Mouse (Mus musculus) forebrain, embryonic 14.5 days (tissue): ENCODE measurements at regions not wholly inside any gene's neighbourhood (a gene's known extent, or its start where the extent isn't known, plus 50 kb on each side); places are given as distances from the start of the nearest gene placed in this dataset.

ENCODE experiments used
- ATAC-seq: fragments of 200-750 bp; cut with Nextera tagmentation; 2 replicates; pipeline ENCODE4 v1.8.0; 2017; ENCODE audit warnings: mild to moderate bottlenecking, moderate library complexity
- DNase-seq: peaks from one replicate; pipeline ENCODE4 v3.0.0-alpha.2; 2015; ENCODE audit warnings: low spot score
- H3K27ac ChIP-seq: fragments of 300-500 bp; sonication (generic); 2 replicates; pipeline ENCODE4 v1.5.1; 2014; ENCODE audit warnings: low read depth, mild to moderate bottlenecking, control low read depth, low read length, moderate library complexity
- H3K27me3 ChIP-seq: fragments of 300-500 bp; sonication (generic); replicated peaks from 2 replicates; pipeline ENCODE4 v1.6.1; 2014; ENCODE audit warnings: low read length, control low read depth, mixed read lengths; ENCODE audit not compliant: control insufficient read depth, insufficient read depth
- H3K36me3 ChIP-seq: fragments of 300-500 bp; sonication (generic); 2 replicates; pipeline ENCODE4 v1.6.1; 2014; ENCODE audit warnings: low read length, control low read depth; ENCODE audit not compliant: control insufficient read depth, insufficient read depth
- H3K4me1 ChIP-seq: fragments of 300-500 bp; sonication (generic); 2 replicates; pipeline ENCODE4 v1.6.1; 2014; ENCODE audit warnings: antibody characterized with exemption, low read length, control low read depth; ENCODE audit not compliant: control insufficient read depth, insufficient read depth
- H3K4me2 ChIP-seq: fragments of 300-500 bp; sonication (generic); 2 replicates; pipeline ENCODE4 v1.6.1; 2014; ENCODE audit warnings: mild to moderate bottlenecking, control low read depth, low read length
- H3K4me3 ChIP-seq: fragments of 300-500 bp; sonication (generic); 2 replicates; pipeline ENCODE4 v1.5.1; 2014; ENCODE audit warnings: low read depth, low read length, control low read depth
- H3K9ac ChIP-seq: fragments of 300-500 bp; sonication (generic); 2 replicates; pipeline ENCODE4 v1.6.1; 2014; ENCODE audit warnings: mild to moderate bottlenecking, low read length, control low read depth, moderate library complexity
- H3K9me3 ChIP-seq: fragments of 300-500 bp; sonication (generic); replicated peaks from 2 replicates; pipeline ENCODE4 v1.6.1; 2016; ENCODE audit warnings: low read length, control low read depth, mixed read lengths; ENCODE audit not compliant: control insufficient read depth
- WGBS: fragments of 180-500 bp; shearing (Covaris S2); extraction: QIAGEN DNeasy Blood & Tissue Kit; methylation state at CpG from one replicate; pipeline ENCODE4 v1.1.7; 2014; 5-methylcytosine and 5-hydroxymethylcytosine counted together

DNA sequence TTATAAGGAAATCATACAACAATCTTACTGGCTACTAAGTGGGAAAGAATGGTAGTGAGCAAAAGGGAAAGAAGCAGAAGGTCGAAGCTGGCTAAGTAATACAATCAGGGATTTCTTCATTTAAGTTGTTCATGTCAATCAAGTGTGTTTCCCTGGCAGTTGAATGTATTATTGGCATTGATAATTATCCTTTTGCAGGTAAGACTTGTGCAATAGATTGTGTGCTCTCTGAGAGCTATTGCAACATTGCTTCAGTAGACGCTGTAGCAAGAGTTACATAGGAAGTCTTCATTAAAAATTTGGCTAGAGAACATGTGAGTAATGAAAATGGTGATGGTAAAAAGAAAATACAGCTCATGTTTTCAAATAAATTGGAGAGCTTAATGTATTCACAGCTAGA is 1273.3 kb upstream of the Sel1l start:
- no peaks in the 10 kb centered on the region for H3K9me3 ChIP-seq
- WGBS, result 92% methylated on average over 2 of the region's 2 CpGs

DNA sequence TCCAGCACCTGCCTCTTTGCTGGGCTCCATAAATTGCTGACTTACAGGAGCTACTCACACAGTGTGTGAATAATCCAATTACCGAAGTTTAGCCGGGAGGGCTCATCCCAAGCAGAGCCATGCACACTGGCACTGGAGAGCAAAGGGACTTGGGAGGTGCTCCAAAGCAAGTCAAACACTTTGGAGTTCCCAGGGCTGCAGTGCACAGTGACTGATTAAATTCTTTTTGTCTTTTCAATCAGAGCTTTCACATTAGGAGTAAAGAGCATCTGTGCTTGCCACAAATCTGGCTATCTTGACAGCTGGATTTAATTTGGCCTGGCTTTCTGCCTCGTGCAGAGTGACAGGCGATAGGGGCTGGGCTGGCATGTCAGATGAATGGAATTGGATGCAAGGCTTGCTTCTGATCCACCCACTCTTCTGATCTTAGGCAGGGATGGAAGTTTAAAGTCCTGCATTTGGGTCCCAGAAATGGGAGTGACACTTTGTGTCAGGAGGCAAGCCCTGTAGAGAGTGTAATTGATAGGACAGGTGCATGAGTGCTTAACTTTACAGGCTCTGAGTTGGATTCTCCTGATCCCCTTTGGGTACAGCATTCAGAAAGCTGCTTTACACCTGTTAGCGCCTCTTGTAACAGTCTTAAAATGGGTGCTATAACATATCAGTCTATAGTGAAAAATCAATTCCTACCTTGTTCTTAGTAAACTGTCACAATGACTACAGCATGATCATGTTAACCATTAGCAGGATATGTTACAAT is 1239.3 kb upstream of the Sel1l start:
- no peak overlapping the region for H3K9ac ChIP-seq
- no peaks in the 10 kb centered on the region for H3K36me3 ChIP-seq
- H3K27ac ChIP-seq, result no peak overlapping the region; the same call in 1 of the 2 replicates
- peaks cover 3% of the 10 kb centered on the region; the same call in 1 of the 2 replicates for H3K4me1 ChIP-seq
- 35% methylated on average over 5 of the region's 5 CpGs for WGBS
- no peaks in the 10 kb centered on the region for H3K9me3 ChIP-seq
- no peak overlapping the region for H3K4me3 ChIP-seq
- DNase-seq (peak; percentile 77), ATAC-seq (peak; percentile 90)
- H3K27me3 ChIP-seq, result no peaks in the 10 kb centered on the region
- H3K4me2 ChIP-seq, result no peak overlapping the region

More for the DNA sequence above, 1273.3 kb upstream of the Sel1l start:
- Histone ChIP-seq H3K4me3 (no peak overlapping the region), H3K9ac (no peak overlapping the region), H3K4me1 (no peaks in the 10 kb centered on the region), H3K27me3 (no peaks in the 10 kb centered on the region), H3K27ac (no peak overlapping the region), H3K36me3 (no peaks in the 10 kb centered on the region), H3K4me2 (no peak overlapping the region)
- DNase-seq (no peak), ATAC-seq (no peak)

DNA sequence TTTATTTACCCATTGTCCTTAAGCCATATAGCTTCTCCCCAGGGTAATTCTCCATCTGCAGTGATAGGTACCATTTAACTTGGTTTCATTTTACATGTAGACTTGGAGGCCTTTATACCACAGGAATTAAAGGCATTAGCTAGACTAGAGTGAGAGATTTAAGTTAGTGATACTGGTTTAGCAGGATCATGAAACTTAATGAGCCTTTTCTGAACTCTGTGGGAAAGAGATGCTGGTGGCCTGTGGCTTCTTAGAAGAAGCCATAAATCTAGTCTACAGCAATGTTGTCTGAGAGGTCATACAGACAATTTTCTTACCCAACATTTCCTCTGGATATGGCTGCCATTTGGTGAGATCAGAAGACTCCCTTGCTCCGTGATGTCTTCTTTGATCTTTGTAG is 1214.9 kb upstream of the Sel1l start:
- Histone ChIP-seq H3K36me3 (no peaks in the 10 kb centered on the region), H3K27me3 (no peaks in the 10 kb centered on the region), H3K4me1 (no peaks in the 10 kb centered on the region), H3K4me3 (no peak overlapping the region), H3K9ac (no peak overlapping the region), H3K4me2 (no peak overlapping the region), H3K27ac (no peak overlapping the region), H3K9me3 (no peaks in the 10 kb centered on the region)
- 89% methylated on average over 1 of the region's 1 CpGs for WGBS
- ATAC-seq (no peak), DNase-seq (no peak)

DNA sequence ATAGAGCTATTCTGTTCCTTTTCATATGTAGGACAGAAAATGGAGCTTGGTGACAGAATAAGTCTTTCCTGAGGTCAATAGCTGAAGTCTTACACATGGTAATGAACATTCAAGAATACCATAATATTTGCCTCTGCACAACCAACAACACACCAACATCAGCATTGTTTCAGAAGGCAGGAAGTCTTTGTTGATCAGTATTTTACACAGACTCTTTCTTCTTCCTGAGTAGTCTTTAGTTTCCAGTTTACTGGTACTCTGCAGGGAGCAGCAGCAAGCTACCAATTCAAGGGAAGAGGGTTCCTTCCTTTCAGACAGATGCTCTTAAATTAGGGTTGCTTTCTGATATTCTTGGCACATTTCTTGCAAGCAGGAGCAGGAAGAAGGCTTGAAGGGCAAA is 1170.7 kb upstream of the Sel1l start:
- no peak for DNase-seq
- Histone ChIP-seq H3K9ac (no peak overlapping the region), H3K27ac (no peak overlapping the region), H3K27me3 (no peaks in the 10 kb centered on the region), H3K9me3 (no peaks in the 10 kb centered on the region), H3K4me1 (no peaks in the 10 kb centered on the region), H3K4me2 (no peak overlapping the region), H3K4me3 (no peak overlapping the region), H3K36me3 (no peaks in the 10 kb centered on the region)
- ATAC-seq, result no peak

DNA sequence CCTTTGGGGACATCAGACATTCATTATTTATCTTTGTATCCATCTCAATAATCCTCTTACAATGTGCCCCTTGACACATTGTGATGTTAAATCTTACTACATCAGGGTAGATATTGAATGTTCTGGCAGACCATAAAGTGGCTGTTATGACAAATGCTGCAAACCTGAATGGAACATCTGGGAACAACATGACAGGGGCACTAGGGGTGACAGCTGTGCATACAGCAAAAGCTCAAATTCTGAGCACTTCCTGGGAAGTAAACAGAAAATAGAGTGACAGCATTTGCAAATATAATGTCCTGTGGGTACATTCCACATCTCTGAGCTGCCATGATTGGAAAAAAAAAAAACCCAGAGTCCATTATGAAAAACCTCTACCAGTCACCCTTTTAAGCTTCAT is 1162.6 kb upstream of the Sel1l start:
- no peak overlapping the region for H3K4me2 ChIP-seq
- H3K27me3 ChIP-seq, result no peaks in the 10 kb centered on the region
- H3K36me3 ChIP-seq, result no peaks in the 10 kb centered on the region
- H3K27ac ChIP-seq, result no peak overlapping the region
- DNase-seq (no peak), ATAC-seq (no peak)
- H3K4me1 ChIP-seq, result no peaks in the 10 kb centered on the region
- no peak overlapping the region for H3K9ac ChIP-seq
- H3K9me3 ChIP-seq, result no peaks in the 10 kb centered on the region
- H3K4me3 ChIP-seq, result no peak overlapping the region

DNA sequence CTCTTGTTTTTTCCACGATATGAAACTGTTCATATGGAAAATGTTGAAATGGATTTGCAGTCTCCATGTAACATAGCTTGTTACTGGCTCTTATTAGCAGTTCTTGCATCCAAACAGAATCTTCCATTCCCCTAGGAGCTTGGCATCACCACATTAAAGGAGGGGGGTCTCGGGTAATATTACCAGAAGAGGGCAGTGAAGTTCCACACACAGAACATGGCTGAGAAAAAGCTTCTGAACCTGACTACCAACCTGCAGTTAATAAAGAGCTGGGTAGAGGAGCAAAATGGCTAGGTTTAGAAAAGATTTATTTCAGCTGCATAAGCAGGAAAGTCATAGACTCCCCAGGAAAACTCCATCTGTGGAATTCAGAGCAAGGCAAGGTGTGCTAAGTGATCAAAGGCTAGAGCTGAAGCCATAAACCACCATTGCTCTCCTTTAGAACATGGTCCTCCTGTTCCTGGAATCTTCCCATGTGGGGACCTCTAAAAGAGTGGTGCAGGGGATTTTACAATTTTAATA is 1157.9 kb upstream of the Sel1l start:
- H3K4me3 ChIP-seq, result no peak overlapping the region
- no peaks in the 10 kb centered on the region for H3K9me3 ChIP-seq
- H3K9ac ChIP-seq, result no peak overlapping the region
- no peak overlapping the region for H3K4me2 ChIP-seq
- no peaks in the 10 kb centered on the region for H3K4me1 ChIP-seq
- ATAC-seq (peak; percentile 34; the same call in 1 of the 2 replicates), DNase-seq (peak; percentile 59)
- H3K27ac ChIP-seq, result no peak overlapping the region
- H3K27me3 ChIP-seq, result no peaks in the 10 kb centered on the region
- 46% methylated on average over 2 of the region's 2 CpGs for WGBS
- H3K36me3 ChIP-seq, result no peaks in the 10 kb centered on the region

DNA sequence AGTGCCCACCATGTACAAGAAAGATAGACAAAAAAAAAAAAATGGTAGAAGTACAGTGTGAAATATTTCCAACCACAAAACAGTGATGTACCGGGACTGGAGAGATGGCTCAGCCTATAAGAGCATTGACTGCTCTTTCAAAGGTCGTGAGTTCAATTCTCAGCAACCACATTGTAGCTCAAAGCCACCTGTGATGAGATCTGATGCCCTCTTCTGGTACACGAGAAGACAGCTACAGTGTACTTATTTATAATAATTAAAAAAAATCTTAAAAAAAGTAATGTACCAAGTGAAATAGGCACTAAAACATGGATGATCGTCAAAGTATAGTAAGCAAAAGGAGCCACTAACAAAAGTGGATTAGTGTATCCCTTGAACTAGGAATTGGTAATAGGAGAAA is 1154.2 kb upstream of the Sel1l start:
- no peak overlapping the region for H3K4me3 ChIP-seq
- no peaks in the 10 kb centered on the region for H3K4me1 ChIP-seq
- no peaks in the 10 kb centered on the region for H3K36me3 ChIP-seq
- H3K27me3 ChIP-seq, result no peaks in the 10 kb centered on the region
- H3K9me3 ChIP-seq, result no peaks in the 10 kb centered on the region
- ATAC-seq, result no peak
- H3K4me2 ChIP-seq, result no peak overlapping the region
- DNase-seq, result no peak
- no peak overlapping the region for H3K9ac ChIP-seq
- no peak overlapping the region for H3K27ac ChIP-seq
- 90% methylated on average over 4 of the region's 4 CpGs for WGBS

DNA sequence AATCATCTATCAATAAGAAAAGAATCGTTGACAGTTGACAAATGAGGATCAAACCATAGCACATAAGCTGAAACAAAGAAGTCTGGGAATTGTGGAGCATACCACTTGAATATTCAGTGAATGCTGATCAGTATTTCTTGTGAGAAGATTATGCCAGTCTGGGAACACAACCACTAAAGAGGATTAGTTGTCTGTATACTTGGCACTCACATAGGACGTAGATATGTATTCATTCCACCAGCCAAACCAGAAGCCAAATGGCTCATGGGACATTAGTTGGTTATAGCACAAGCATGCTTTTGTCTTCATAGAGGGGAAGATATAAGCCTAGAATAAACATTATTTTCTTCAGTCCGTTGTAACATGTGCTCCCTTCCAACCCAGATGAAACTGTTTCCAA is 1126.7 kb upstream of the Sel1l start:
- WGBS, result 62% methylated on average over 3 of the region's 3 CpGs
- H3K27me3 ChIP-seq, result no peaks in the 10 kb centered on the region
- no peak overlapping the region for H3K4me3 ChIP-seq
- H3K9me3 ChIP-seq, result no peaks in the 10 kb centered on the region
- H3K4me2 ChIP-seq, result no peak overlapping the region
- no peaks in the 10 kb centered on the region for H3K36me3 ChIP-seq
- H3K9ac ChIP-seq, result no peak overlapping the region
- ATAC-seq (no peak), DNase-seq (peak; percentile 5)
- no peak overlapping the region for H3K27ac ChIP-seq
- no peaks in the 10 kb centered on the region for H3K4me1 ChIP-seq

DNA sequence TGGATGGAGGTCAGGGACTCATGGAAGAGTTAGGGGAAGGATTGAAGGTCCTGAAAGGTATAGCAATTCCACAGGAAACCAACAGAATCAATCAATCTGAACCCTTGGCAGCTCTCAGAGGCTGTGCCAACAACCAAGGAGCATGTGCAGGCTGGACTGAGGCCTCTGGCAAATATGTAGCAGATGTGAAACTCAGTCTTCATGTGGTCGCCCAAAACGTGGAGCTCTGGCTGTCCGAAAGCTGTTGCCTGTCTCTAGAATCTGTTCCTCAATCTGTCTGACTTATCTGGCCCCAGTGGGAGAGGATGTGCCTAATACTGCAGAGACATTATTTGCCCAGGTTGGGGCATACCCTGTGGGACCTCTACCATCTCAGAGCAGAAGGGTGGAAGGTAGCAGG is 1095.4 kb upstream of the Sel1l start:
- Histone ChIP-seq H3K4me3 (no peak overlapping the region), H3K9me3 (no peaks in the 10 kb centered on the region), H3K27ac (no peak overlapping the region), H3K36me3 (no peaks in the 10 kb centered on the region), H3K27me3 (no peaks in the 10 kb centered on the region), H3K4me2 (no peak overlapping the region), H3K4me1 (no peaks in the 10 kb centered on the region), H3K9ac (no peak overlapping the region)
- 87% methylated on average over 3 of the region's 3 CpGs for WGBS
- ATAC-seq, result no peak
- no peak for DNase-seq
